ENCODE assay signal across 20 mouse cellular contexts in the genomic region with DNA sequence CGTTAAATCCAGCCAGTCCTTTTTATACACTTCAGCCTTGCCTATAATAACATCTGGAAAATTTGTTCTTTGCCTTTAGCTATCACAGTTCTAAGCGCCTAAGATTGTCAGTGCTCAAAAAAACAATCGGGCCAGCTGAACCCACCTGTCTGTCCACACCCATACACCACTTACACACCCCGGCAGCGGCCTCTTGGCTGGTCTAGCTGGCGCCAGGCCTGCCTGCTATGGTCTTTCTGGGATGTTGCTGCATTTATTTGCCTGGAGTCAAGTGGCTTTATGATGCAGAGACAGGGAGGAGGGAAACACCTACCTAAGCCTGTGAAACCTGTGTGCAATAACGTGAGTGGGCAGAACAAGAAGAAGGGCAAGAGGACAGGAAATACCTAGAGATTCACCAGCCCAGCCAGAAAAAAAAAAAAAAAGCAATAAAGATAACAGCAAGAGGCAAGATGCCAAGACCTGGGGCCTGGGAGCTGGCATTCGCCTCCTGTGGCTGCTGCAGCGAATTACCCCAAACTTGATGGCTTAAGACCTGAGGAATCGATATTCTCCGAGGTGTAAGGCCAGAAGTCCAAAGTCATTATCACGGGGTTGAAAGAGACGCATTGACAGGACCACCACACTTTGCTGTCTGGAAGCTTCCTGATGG. TPM values are rescaled to one million over a fixed set of nuclear protein-coding genes. Genes with fewer than 3 reads are reported as not detected.
DNase-seq lines count a peak whose midpoint lies in the region; ATAC-seq lines count a peak whose summit lies in the region.
"Had no signal": no experiment of that assay in that cellular context is flagged by ENCODE, and none has a peak within 500 bp of the region (broad histone marks: within the 10 kb centered on the region; RNA-seq: fewer than 3 reads in every experiment).

No protein-coding gene starts in this region.

- H3K27ac ChIP-seq in intestine, embryonic 16.5 days (ENCODE audit: low read length), result peak overlapping the region; percentile 54; the same call in 1 of the 2 replicates
- H3K27ac ChIP-seq: forebrain, embryonic 10.5 days; limb, embryonic 12.5 days; liver, embryonic 13.5 days; midbrain, embryonic 12.5 days; neural tube, embryonic 15.5 days had no signal

- H3K27me3 ChIP-seq in intestine, embryonic 16.5 days (replicated peaks; ENCODE audit: control insufficient read depth, insufficient read depth, low read length), result no peaks in the 10 kb centered on the region
- H3K27me3 ChIP-seq: limb, embryonic 12.5 days; liver, embryonic 13.5 days; midbrain, embryonic 12.5 days; neural tube, embryonic 15.5 days had no signal

- ATAC-seq in intestine, embryonic 16.5 days, result peak; percentile 75
- ATAC-seq: forebrain, embryonic 16.5 days had no signal

- WGBS in intestine, embryonic 16.5 days, result 56% methylated on average over 13 of the region's 13 CpGs

- peaks cover 5% of the 10 kb centered on the region for H3K4me1 ChIP-seq in intestine, embryonic 16.5 days (ENCODE audit: control insufficient read depth, insufficient read depth, low read length)
- H3K4me1 ChIP-seq: limb, embryonic 12.5 days; liver, embryonic 13.5 days; midbrain, embryonic 12.5 days; neural tube, embryonic 15.5 days had no signal

- no peaks in the 10 kb centered on the region for H3K9me3 ChIP-seq in intestine, embryonic 16.5 days (ENCODE audit: control insufficient read depth, low read length)
- H3K9me3 ChIP-seq: forebrain, embryonic 10.5 days; limb, embryonic 12.5 days; liver, embryonic 13.5 days; midbrain, embryonic 12.5 days; neural tube, embryonic 15.5 days had no signal

- no peak overlapping the region for H3K9ac ChIP-seq in intestine, embryonic 16.5 days (ENCODE audit: low read depth, low read length)
- H3K9ac ChIP-seq: limb, embryonic 12.5 days; liver, embryonic 13.5 days; lung, embryonic 14.5 days; midbrain, embryonic 12.5 days; neural tube, embryonic 15.5 days had no signal

- H3K36me3 ChIP-seq in intestine, embryonic 16.5 days (ENCODE audit: control insufficient read depth, insufficient read depth, low read length), result no peaks in the 10 kb centered on the region
- H3K36me3 ChIP-seq: forebrain, embryonic 10.5 days; limb, embryonic 12.5 days; liver, embryonic 13.5 days; midbrain, embryonic 12.5 days; neural tube, embryonic 15.5 days had no signal

- H3K4me2 ChIP-seq in intestine, embryonic 16.5 days (ENCODE audit: low read depth, low read length), result no peak overlapping the region
- H3K4me2 ChIP-seq: limb, embryonic 12.5 days; liver, embryonic 13.5 days; lung, embryonic 14.5 days; midbrain, embryonic 12.5 days; neural tube, embryonic 15.5 days had no signal

- peak; percentile 27 for DNase-seq in adrenal gland, adult 2 months
- DNase-seq in adrenal gland, adult 8-10 months, result no peak
- peak; percentile 30 for DNase-seq in heart, postnatal 4 days
- DNase-seq in heart, adult 8-10 months (ENCODE audit: low spot score), result no peak
- peak; percentile 58 for DNase-seq in adrenal gland, postnatal 14 days
- no peak for DNase-seq in kidney, adult 8-10 months
- no peak for DNase-seq in spleen, adult 12 weeks (ENCODE audit: low spot score)
- DNase-seq: cerebellum, adult 18-20 months; gastrocnemius, postnatal 14 days; kidney, adult 2 months; kidney, postnatal 10 days; liver, embryonic 13.5 days; lung, embryonic 14.5 days; thymus, postnatal 36 days had no signal

- no peak overlapping the region for H3K4me3 ChIP-seq in intestine, embryonic 16.5 days (ENCODE audit: low read length)
- H3K4me3 ChIP-seq: forebrain, embryonic 10.5 days; limb, embryonic 12.5 days; liver, embryonic 13.5 days; midbrain, embryonic 12.5 days; neural tube, embryonic 15.5 days had no signal

RNA-seq across cellular contexts. Expression of gene E2f3, which starts 45.9 kb away (rescaled TPM):
- 10 to 100 TPM in 1 of 2 experiments, 1 to 10 TPM in 1; 8.4 to 11.6 TPM for total RNA-seq in adrenal gland, adult 2 months (2021)
- polyA plus RNA-seq in adrenal gland, adult 2 months (2012; rRNA removed), result 2.3 and 2.4 TPM in 2 replicates
- total RNA-seq in adrenal gland, adult 8-10 months (2022), result 10 to 100 TPM in 3 of 4 experiments, 1 to 10 TPM in 1; 9.4 to 10.8 (median 10.4) TPM
- 10 to 100 TPM; 15.9 to 18.4 TPM for total RNA-seq in heart, postnatal 4 days (2021)
- total RNA-seq in heart, adult 8-10 months (2022), result 1 to 10 TPM; 4.8 to 8.6 (median 6.5) TPM
- total RNA-seq in adrenal gland, postnatal 14 days (2021), result 11.5 and 12.3 TPM in 2 replicates
- polyA plus RNA-seq in intestine, embryonic 16.5 days (2015; fragmentation: Nextera tagmentation; extraction: Ambion mirVana), result 6.7 and 7.0 TPM in 2 replicates

Comparison
In these comparisons a context has a peak if more than half of its experiments do, and no peak if none do; other contexts are left out.
1. DNase-seq: peak in adrenal gland, adult 2 months (single experiment), heart, postnatal 4 days (single experiment) and adrenal gland, postnatal 14 days (single experiment); none in adrenal gland, adult 8-10 months (single experiment), heart, adult 8-10 months (single experiment), kidney, adult 8-10 months (0 of 2) and spleen, adult 12 weeks (single experiment).